Mouse (Mus musculus): ENCODE data around the gene Nfatc2ip. TPM values are rescaled to one million over a fixed set of nuclear protein-coding genes. Genes with fewer than 3 reads are reported as not detected.
A peak's percentile ranks its signal among the peaks of the same experiment; 100 is the strongest.

Nfatc2ip gene
- 1 to 10 TPM; 3.1 to 3.2 TPM for total RNA-seq (2021)
- long read RNA-seq, experiment 1, partial matches to known transcripts = 0 of 4 reads
- long read RNA-seq, experiment 1, other reads (novel, unspliced or antisense) = 1 of 4 reads
- long read RNA-seq, experiment 2 = 0 reads

DNA sequence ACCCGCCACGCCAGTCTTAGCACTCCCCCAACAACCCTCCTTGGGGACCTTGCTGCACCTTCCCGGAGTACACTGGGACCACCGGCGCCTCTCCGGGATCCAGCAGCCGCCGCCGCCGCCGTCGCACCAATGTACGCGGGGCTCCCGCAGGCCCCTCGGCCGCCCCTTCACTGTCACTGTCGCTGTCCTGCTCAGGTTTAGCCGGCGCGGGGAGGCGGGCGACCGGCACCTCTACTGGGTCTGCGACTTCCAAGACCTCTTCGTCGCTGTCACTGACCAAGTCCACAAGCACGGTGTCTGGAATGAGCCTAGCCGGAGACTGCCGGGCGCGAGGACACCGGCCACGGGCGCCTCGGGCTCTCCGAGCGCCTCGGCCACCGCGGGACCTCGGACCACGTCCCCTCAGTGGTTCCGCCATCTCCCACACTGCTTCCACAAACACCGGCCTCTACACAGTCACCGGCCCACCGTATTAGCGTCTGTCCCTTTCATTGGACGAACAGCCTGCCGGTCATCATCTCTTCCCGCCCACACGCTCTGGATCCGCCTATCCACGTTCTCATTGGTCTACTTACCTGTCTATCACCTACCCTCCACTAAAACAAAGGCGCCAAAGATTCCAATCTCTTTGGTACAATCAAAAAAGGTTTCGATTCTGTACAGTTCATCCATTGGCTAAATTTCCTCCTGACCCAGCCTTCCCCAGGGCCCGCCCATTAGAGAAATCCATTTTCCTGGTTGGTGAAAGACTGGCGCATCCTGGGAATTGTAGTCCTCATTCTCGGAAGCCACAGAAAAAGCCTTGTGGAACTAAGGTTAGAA lies at the start of gene Nfatc2ip:
Gene Nfatc2ip, minus strand, starts transcription at position 440 of the 822 bp plus-strand sequence.
- DNase-seq = peak; percentile 88

- peak; percentile 15 for DNase-seq
These were observed 49.7 kb upstream of the Nfatc2ip start for GRCm38 (mm10) chr7:126446217-126446616.

DNA sequence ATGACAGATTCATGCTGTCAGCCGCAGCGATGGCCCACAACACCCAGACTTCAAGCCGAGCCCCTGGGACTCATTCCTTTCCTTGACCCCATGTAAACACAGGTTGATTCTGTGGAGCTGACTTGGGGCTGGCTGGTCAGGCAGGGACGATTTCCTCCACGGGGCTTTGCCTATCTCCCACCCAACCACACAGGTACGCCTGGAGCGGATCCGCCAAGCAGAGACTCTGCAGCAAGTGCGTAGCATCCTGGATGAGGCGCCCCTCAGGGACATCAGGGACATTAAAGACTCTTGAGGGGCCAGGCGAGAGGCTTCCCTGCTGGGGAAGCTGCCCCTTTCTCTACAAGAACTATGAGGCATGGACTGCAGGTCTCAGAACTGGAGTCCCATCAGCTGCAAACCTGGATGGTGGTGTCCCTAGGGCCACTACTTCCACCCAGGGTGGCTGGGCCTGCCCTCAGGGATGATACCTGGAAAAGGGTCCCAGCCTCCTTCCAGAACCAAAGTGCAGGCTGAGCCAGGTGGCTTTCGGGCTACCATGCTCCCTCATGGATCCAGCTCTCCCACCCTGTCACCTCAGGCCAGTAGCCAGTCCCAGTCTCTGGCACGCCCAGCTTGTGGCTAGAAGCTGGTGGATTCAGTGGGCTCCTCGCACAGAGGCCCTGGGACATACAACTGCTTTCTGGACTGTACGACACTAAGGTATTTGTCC lies 48.7 kb upstream of the Nfatc2ip start:
- peak; percentile 16 for DNase-seq

GRCm38 (mm10) chr7:126444536-126444935 lies 48.0 kb upstream of the Nfatc2ip start:
- DNase-seq = peak; percentile 36

GRCm38 (mm10) chr7:126443997-126444396 lies 47.5 kb upstream of the Nfatc2ip start:
- DNase-seq = peak; percentile 29

- peak; percentile 30 for DNase-seq
These were observed 43.6 kb upstream of the Nfatc2ip start for GRCm38 (mm10) chr7:126440134-126440533.

GRCm38 (mm10) chr7:126436851-126437250 lies 40.3 kb upstream of the Nfatc2ip start:
- DNase-seq = peak; percentile 80

DNA sequence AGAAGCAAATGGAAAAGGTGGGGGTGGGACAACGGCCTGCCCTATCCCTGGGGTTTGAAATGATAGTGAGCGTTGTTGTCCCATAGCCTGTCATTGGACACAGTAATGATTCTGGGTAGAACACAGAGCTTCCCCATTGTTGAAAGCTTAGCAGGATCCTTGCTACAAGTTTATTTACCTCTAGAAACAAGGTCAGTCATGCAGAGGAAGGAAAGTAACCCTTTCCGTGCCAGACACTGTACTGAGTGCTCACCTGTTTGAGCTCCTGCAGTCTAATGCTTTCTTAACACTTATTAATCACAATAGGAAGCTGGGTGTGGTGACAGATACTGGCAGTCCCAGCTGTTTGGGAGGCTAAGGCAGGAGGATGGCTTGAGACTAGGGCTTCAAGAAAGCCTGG lies 39.3 kb upstream of the Nfatc2ip start:
- no peak for DNase-seq

DNA sequence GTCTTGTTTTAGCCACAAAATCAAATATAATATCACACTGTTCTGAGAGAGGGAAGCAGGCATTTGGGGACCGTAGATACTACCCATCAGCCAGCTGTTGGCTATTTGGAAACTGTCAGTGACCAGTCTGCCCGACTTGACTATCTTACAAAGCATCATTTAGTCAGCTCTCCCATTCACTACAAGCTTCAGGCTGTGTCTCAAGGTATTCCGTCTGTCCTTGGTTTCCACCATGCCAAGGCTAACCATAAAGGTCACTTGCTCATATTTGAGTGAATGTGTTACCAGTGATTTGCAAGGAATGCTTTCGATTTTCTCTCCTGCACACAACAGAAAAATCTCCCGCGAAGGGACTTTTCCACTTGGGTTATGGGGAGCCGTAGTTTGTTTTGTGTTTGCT lies 38.2 kb upstream of the Nfatc2ip start:
- DNase-seq = no peak

DNA sequence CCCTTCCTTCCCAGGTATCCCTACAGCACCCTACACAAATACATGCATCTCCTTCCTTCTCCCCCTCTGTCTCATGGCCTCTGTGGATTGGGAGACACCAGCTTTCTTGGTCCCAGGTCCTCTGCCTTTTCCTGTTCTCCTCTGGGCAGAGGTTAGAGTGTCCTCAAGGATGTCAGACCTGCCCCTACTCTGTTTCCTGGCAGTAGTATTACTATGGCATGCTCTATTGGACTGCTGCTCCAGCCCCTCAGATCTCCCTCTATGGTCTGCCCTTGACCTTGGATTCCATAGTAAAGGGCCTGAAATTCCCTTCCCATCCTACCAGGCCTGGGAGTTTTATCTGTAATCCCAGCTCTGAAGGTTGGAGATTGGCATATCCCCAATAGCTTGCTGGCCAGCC lies 33.6 kb upstream of the Nfatc2ip start:
- DNase-seq = no peak

DNA sequence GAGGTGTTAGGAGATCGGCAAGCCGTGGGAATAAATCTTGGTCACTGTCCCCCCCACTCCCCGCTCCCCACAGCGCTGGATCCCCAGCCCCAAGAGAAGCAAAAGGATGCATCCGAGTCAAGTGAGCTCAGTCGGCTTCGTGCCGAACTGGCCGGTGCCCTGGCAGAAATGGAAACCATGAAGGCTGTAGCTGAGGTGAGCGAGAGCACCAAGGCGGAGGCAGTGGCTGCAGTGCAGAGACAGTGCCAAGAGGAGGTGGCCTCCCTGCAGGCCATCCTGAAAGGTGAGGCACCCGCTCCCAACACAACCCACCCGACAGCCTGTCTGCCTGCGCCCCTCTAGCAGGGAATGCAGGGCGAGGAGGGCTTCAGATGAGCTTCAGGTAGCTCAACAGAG lies 33.0 kb upstream of the Nfatc2ip start:
- DNase-seq = no peak

DNA sequence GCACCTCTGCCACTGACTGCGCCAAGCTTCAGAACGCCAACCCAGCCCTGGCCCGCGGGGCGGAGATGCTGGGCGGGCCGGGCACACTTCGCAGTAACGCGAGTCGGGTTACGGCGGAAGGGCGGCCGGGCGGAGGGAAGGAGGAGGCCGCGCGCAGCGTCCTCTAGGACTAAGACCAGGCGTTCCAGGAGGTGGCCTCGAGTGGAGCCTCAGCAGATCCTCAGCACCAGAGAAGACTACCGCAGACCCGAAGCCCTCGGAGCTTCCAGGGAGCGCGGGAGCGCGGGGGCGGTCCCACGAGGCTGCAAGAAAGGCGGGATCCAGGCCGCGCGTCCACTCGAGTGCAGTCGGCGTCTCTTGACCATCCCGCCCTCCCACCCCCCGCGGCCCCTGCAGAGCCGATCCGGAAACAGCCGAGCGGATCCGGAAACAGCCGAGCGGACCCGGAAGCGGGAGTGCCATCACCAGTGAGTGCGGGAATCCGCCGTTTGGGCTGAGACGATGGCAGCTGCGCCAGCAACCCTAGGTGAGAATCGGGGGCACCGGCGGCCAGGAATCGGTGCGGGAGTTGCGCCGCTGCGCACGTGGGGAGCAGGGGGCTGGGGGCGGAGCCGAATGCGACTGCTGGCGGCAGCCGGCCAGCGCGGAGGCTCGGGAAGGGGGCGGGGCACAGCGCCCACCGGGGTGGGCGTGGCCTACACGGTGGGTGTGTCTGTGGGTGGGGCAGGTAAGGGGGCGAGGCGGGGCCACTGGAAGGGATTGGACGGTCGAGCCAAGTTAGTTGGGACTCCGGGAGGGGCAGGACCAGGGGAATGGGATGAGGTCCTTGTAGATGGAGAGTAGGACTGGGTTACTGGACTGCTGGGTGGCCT lies 32.3 kb upstream of the Nfatc2ip start, which contains the start of gene Rabep2:
Gene Rabep2, plus strand, starts transcription at position 129 of the 872 bp plus-strand sequence.
- DNase-seq = peak; percentile 100

DNA sequence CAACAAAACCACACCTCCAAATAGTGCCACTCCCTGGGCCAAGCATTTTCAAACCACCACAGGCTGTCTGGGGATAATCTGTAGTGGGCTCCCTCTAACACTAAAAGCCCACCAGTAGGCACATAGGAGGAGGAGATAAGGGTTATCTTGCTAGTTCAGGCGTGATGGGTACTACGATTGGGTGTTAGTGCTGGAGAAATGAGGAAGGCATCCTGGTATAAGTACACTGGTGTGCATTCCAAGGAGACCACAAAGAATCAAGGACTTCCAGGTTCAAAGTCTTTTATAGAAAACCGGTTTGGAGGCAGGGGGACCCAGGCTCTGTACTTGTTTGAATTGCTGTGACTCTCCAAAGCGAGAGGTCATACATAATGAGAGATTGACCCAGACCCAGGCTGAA lies 31.6 kb upstream of the Nfatc2ip start:
- DNase-seq = no peak

GRCm38 (mm10) chr7:126427323-126427860 lies 30.9 kb upstream of the Nfatc2ip start:
- DNase-seq = no peak

DNA sequence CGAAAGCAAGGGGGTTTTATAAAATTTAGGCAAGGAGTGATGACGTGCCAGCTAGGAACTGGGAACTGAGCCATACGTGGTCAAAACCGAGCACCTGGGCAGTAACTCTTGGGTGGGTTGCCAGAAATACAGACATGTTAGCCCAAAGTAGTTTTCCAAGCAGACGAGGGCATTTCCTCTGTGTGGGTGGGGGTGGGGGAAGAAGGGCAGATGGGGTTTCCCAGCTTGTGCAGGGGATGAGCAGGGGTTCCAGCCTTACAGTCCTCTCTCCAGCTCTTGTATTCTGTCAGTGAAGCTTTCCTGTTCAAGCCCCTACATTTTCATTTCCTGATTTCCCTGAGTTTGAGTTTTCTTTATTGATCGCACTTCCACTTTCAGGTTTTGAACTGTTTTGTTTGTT lies 27.6 kb upstream of the Nfatc2ip start:
- no peak for DNase-seq

- DNase-seq = no peak
These were observed 25.2 kb upstream of the Nfatc2ip start for GRCm38 (mm10) chr7:126421756-126422155.

DNA sequence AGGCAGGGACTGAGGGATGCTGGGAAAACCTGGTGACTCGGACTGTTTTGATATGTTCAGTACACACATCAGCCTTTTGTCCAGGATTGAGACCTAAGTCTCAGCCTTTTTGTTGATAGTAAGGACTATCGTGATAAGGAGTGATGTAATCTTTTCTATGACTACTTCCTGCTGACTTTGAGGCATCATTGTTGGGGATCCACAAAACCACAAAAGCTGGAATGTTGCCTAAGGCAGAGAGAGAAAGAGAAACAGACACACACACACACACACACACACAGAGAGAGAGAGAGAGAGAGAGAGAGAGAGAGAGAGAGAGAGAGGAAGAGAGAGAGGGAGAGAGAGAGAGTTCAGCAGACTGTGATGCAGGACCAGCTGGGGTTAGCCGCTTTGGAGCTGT lies 22.0 kb upstream of the Nfatc2ip start:
- no peak for DNase-seq

GRCm38 (mm10) chr7:126417606-126418005 lies 21.1 kb upstream of the Nfatc2ip start:
- no peak for DNase-seq

GRCm38 (mm10) chr7:126417045-126417444 lies 20.5 kb upstream of the Nfatc2ip start:
- no peak for DNase-seq

DNA sequence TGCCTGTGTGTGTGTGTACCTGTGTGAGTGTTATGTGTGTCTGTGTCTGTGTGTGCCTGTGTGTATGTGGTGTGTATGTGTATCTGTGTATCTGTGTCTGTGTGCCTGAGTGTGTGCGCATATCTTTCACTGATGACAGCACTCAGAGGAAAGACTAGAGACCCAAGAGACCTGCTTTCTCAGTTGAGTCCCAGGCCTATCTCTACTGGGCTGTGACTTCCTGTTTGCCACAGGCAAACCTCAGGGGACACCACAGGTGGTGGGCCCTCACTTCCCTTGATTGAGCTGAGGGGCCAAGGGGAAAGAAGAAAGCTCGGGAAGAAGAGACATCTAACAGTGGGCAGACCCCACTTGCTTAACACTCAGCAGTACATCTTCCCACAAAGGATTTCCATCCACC lies 20.1 kb upstream of the Nfatc2ip start:
- DNase-seq = no peak

DNA sequence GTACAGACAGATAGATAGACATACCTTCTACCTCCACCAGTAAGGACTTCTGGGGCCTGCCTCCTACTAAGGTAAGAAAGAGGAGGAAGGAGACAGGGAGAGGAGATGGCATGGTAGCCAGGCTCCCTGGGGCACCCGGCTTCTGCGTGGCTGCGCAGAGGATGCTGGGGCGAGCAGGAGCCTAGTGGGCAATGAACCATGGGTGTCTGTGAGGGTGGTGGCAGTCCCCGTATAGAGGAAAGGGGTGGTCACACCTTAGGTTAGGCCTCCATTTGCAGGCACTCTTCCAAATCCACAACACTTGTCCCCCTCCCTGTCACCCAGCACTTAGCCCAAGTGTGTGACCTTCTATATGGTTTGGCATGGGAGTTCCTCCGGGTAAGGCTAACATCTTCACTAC lies 18.2 kb upstream of the Nfatc2ip start, which contains the start of gene Cd19:
Gene Cd19, minus strand, starts transcription at position 165 of the 400 bp plus-strand sequence.
- DNase-seq = no peak

DNA sequence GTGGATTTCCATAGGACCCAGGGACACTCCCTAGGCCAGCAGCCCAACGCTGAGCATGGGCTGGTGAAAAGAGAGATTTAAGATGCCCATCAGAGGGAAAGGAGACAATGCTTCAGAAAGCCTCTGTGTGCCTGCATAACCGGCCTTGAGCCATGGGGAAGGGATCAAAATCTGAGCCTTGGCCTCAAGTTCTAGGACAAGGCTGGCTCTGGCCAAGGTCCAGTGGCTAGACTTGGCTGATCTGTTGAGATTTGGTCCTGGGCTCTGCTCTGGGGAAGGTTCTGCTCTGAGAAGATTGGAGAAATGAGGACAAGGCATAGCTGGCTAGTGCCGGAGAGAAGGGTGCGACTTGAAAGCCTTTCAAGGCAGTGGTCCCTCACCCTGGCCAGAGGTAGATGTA lies 14.5 kb upstream of the Nfatc2ip start:
- DNase-seq = no peak
